Mouse (Mus musculus): ENCODE results near the gene Wdfy3.

- TF ChIP-seq POLR2A (IDR thresholded peaks at IDR 0.05; ENCODE audit: extremely low read depth, insufficient read depth, low read length) (no peak), CTCF (IDR thresholded peaks at IDR 0.05; ENCODE audit: extremely low read depth, insufficient read depth, low read length) (no peak)
Measured at GRCm38 (mm10) chr5:101891694-101892416, 177.9 kb downstream of the Wdfy3 start.
